Comparison of ENCODE assay signal across 20 mouse cellular contexts in the genomic region with DNA sequence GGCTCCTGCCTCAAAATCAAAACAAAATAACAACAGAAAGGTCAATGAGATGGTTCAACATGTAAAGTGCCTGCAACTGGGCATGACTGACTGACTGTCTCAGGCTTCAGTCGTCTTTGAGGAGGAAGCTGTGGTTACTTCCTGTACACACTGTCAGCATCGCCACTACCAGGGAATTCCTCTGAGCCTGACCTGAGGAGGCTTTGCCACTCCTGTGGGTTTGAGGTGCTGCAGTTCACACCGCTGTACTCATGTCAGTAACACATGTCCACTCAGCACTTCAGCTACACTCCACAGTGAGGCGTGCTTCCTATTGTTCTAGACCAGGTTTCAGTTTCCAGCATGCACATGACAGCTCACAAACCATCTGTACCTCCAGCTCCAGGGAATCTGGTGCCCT. TPM values are rescaled to one million over a fixed set of nuclear protein-coding genes. Genes with fewer than 3 reads are reported as not detected.
DNase-seq lines count a peak whose midpoint lies in the region; ATAC-seq and TF ChIP-seq lines count a peak whose summit lies in the region.
"Had no signal": no experiment of that assay in that cellular context is flagged by ENCODE, and none has a peak within 500 bp of the region (broad histone marks: within the 10 kb centered on the region; RNA-seq: fewer than 3 reads in every experiment).

No protein-coding gene starts in this region.

- no peak overlapping the region for H3K27ac ChIP-seq in gastrocnemius, adult 2 months
- no peak overlapping the region for H3K27ac ChIP-seq in limb, embryonic 10.5 days
- no peak overlapping the region for H3K27ac ChIP-seq in forebrain, embryonic 11.5 days (ENCODE audit: low read depth, low read length)
- H3K27ac ChIP-seq: liver, embryonic 15.5 days; macrophage; stomach, embryonic 15.5 days had no signal

- DNase-seq in gastrocnemius, adult 2 months, result no peak
- no peak for DNase-seq in gastrocnemius, postnatal 4 days (ENCODE audit: low spot score in 2 of 2)
- peak; percentile 43 to 48 for DNase-seq in spleen, postnatal 36 days (ENCODE audit: low spot score in 2 of 2)
- DNase-seq in spleen, adult 12 weeks (ENCODE audit: low spot score), result no peak
- DNase-seq in limb, embryonic 10.5 days (ENCODE audit: low spot score), result peak; percentile 23
- no peak for DNase-seq in forebrain, embryonic 11.5 days (ENCODE audit: low spot score)
- no peak for DNase-seq in right cerebral cortex, postnatal 4 days
- DNase-seq in adrenal gland, postnatal 36 days, result no peak
- DNase-seq: cerebellum, adult 11-12 months; kidney, postnatal 14 days; left cerebral cortex, postnatal 4 days; thymus, postnatal 25 days had no signal

- intact Hi-C loops in gastrocnemius, adult 2 months (cut with DNase I), result no loop called here

- no peak for ATAC-seq in forebrain, embryonic 11.5 days (replicated peaks; ENCODE audit: low FRiP score)

- no peaks in the 10 kb centered on the region for H3K36me3 ChIP-seq in limb, embryonic 10.5 days
- no peaks in the 10 kb centered on the region for H3K36me3 ChIP-seq in forebrain, embryonic 11.5 days (ENCODE audit: control insufficient read depth, insufficient read depth, low read length)
- H3K36me3 ChIP-seq: liver, embryonic 15.5 days; stomach, embryonic 15.5 days had no signal

- TF ChIP-seq CTCF in gastrocnemius, adult 2 months (IDR thresholded peaks at IDR 0.05), result peak; percentile 10; the same call in 1 of the 2 replicates

- H3K4me3 ChIP-seq in gastrocnemius, adult 2 months, result no peak overlapping the region
- no peak overlapping the region for H3K4me3 ChIP-seq in limb, embryonic 10.5 days
- H3K4me3 ChIP-seq in forebrain, embryonic 11.5 days (ENCODE audit: low read depth, low read length), result no peak overlapping the region
- H3K4me3 ChIP-seq: liver, embryonic 15.5 days; stomach, embryonic 15.5 days had no signal

- 0 out of 2 replicates have a peak, but pooled peaks cover 7% of the 10 kb centered on the region for H3K4me1 ChIP-seq in limb, embryonic 10.5 days
- H3K4me1 ChIP-seq in forebrain, embryonic 11.5 days (replicated peaks; ENCODE audit: control insufficient read depth, insufficient read depth, low read length), result no peaks in the 10 kb centered on the region
- H3K4me1 ChIP-seq: liver, embryonic 15.5 days; stomach, embryonic 15.5 days had no signal

- 88% methylated on average over 4 of the region's 4 CpGs for WGBS in limb, embryonic 10.5 days
- 87% methylated on average over 4 of the region's 4 CpGs for WGBS in forebrain, embryonic 11.5 days

- H3K9ac ChIP-seq in forebrain, embryonic 11.5 days (ENCODE audit: low read length), result no peak overlapping the region
- H3K9ac ChIP-seq: liver, embryonic 15.5 days; stomach, embryonic 15.5 days had no signal

- H3K9me3 ChIP-seq in limb, embryonic 10.5 days (replicated peaks), result no peaks in the 10 kb centered on the region
- no peaks in the 10 kb centered on the region for H3K9me3 ChIP-seq in forebrain, embryonic 11.5 days (ENCODE audit: control insufficient read depth, low read length)
- H3K9me3 ChIP-seq: liver, embryonic 15.5 days; stomach, embryonic 15.5 days had no signal

- H3K4me2 ChIP-seq in forebrain, embryonic 11.5 days (ENCODE audit: low read depth, low read length, severe bottlenecking), result no peak overlapping the region
- H3K4me2 ChIP-seq: liver, embryonic 15.5 days; stomach, embryonic 15.5 days had no signal

- no peaks in the 10 kb centered on the region for H3K27me3 ChIP-seq in limb, embryonic 10.5 days (ENCODE audit: low read depth, poor library complexity, severe bottlenecking)
- H3K27me3 ChIP-seq in forebrain, embryonic 11.5 days (ENCODE audit: control insufficient read depth, insufficient read depth, low read length), result no peaks in the 10 kb centered on the region
- H3K27me3 ChIP-seq: liver, embryonic 15.5 days; stomach, embryonic 15.5 days had no signal

RNA-seq across cellular contexts. Expression of gene Rxfp4, which starts 11.2 kb away (rescaled TPM):
- not detected for total RNA-seq in gastrocnemius, adult 2 months (2021)
- not detected for total RNA-seq in gastrocnemius, postnatal 4 days (2021)
- polyA plus RNA-seq in limb, embryonic 10.5 days (2016; fragmentation: Nextera tagmentation; extraction: Ambion mirVana), result not detected in 2 replicates
- polyA plus RNA-seq in forebrain, embryonic 11.5 days (2014; fragmentation: Nextera tagmentation; extraction: Ambion mirVana), result not detected in 2 replicates
- total RNA-seq in adrenal gland, postnatal 36 days (2021), result not detected
- total RNA-seq: heart, postnatal 25 days; layer of hippocampus, postnatal 14 days; left cerebral cortex, postnatal 4 days had no signal
- polyA plus RNA-seq: frontal cortex, adult 2 months; gonadal fat pad, adult 2 months; intestine, embryonic 14.5 days; liver, embryonic 15.5 days; macrophage; stomach, embryonic 15.5 days had no signal

RNA-seq across cellular contexts. Expression of gene Khdc4, which starts 21.5 kb away (rescaled TPM):
- 10 to 100 TPM; 24.0 TPM for total RNA-seq in gastrocnemius, adult 2 months (2021)
- 10 to 100 TPM; 33.9 to 49.0 TPM for total RNA-seq in gastrocnemius, postnatal 4 days (2021)
- 103 and 111 TPM in 2 replicates for polyA plus RNA-seq in limb, embryonic 10.5 days (2016; fragmentation: Nextera tagmentation; extraction: Ambion mirVana)
- 111 and 116 TPM in 2 replicates for polyA plus RNA-seq in forebrain, embryonic 11.5 days (2014; fragmentation: Nextera tagmentation; extraction: Ambion mirVana)
- total RNA-seq in adrenal gland, postnatal 36 days (2021), result 10 to 100 TPM; 46.5 to 64.3 TPM

RNA-seq across cellular contexts. Expression of gene Rit1, which starts 52.5 kb away (rescaled TPM):
- total RNA-seq in gastrocnemius, adult 2 months (2021), result 10 to 100 TPM; 20.8 to 20.9 TPM
- total RNA-seq in gastrocnemius, postnatal 4 days (2021), result 10 to 100 TPM; 32.1 to 33.2 TPM
- polyA plus RNA-seq in limb, embryonic 10.5 days (2016; fragmentation: Nextera tagmentation; extraction: Ambion mirVana), result 26.8 and 28.4 TPM in 2 replicates
- 37.9 and 43.4 TPM in 2 replicates for polyA plus RNA-seq in forebrain, embryonic 11.5 days (2014; fragmentation: Nextera tagmentation; extraction: Ambion mirVana)
- 10 to 100 TPM; 49.9 to 58.4 TPM for total RNA-seq in adrenal gland, postnatal 36 days (2021)

RNA-seq across cellular contexts. Expression of gene Arhgef2, which starts 58.3 kb away (rescaled TPM):
- total RNA-seq in gastrocnemius, adult 2 months (2021), result 10 to 100 TPM; 22.4 to 24.7 TPM
- 100 to 1,000 TPM; 161 to 166 TPM for total RNA-seq in gastrocnemius, postnatal 4 days (2021)
- 103 and 119 TPM in 2 replicates for polyA plus RNA-seq in limb, embryonic 10.5 days (2016; fragmentation: Nextera tagmentation; extraction: Ambion mirVana)
- polyA plus RNA-seq in forebrain, embryonic 11.5 days (2014; fragmentation: Nextera tagmentation; extraction: Ambion mirVana), result 118 and 123 TPM in 2 replicates
- total RNA-seq in adrenal gland, postnatal 36 days (2021), result 10 to 100 TPM; 24.6 to 25.3 TPM

Comparison
In these comparisons a context has a peak if more than half of its experiments do, and no peak if none do; other contexts are left out.
1. DNase-seq: peak in spleen, postnatal 36 days (2 of 2) and limb, embryonic 10.5 days (single experiment); none in gastrocnemius, adult 2 months (single experiment), gastrocnemius, postnatal 4 days (0 of 2), spleen, adult 12 weeks (single experiment), forebrain, embryonic 11.5 days (single experiment), right cerebral cortex, postnatal 4 days (single experiment) and adrenal gland, postnatal 36 days (0 of 2).